Mouse (Mus musculus): Measurements from ENCODE around the gene Acvr1c. TPM values are rescaled to one million over a fixed set of nuclear protein-coding genes. Genes with fewer than 3 reads are reported as not detected.

Acvr1c gene
- total RNA-seq (2017) = not detected in 2 replicates

- ATAC-seq (replicated peaks; ENCODE audit: low read depth, poor library complexity, severe bottlenecking) = peak; percentile 81
These were observed at the start of gene Acvr1c for GRCm38 (mm10) chr2:58357414-58358131. TSS of gene Acvr1c (minus strand) at chr2:58357895.

DNA sequence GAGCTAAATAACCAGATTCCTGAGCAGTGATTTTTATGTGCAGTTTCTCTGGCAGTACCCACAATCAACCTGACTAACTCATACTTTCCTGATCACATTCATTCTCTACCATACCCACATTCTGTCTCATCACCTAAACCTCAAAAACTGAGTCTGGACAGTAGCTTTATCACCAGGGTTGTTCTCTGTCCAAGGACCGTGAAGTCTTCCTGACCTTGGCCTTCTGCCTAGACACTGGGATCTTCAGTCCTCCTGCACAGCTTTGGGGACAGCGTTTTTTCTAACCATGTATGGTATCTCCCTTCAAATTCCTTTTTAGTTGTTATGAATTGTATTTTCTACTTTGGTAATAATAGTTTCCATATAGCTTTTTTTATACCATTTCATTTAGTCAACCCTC lies 45.8 kb upstream of the Acvr1c start:
- no peak for ATAC-seq (replicated peaks; ENCODE audit: low read depth, poor library complexity, severe bottlenecking)

DNA sequence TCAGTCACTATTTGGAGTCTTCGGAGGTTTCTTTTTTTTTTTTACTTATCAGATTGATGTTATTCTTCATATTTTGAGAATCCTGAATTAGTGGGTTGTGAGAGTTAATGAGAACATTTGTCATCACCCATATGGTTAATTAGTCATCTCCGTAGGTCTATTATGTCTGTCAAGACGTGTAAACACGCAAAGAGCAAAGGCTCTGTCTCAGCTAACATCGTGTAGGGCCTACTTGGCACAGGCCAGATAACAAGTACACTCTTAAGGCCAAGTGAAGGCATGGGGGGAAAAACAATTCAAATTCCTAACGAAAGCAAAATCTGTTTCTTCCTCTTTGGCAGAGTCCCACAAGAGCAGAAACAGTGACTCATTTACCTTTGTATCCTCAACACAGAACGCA lies 30.9 kb upstream of the Acvr1c start:
- ATAC-seq (replicated peaks; ENCODE audit: low read depth, poor library complexity, severe bottlenecking) = no peak

DNA sequence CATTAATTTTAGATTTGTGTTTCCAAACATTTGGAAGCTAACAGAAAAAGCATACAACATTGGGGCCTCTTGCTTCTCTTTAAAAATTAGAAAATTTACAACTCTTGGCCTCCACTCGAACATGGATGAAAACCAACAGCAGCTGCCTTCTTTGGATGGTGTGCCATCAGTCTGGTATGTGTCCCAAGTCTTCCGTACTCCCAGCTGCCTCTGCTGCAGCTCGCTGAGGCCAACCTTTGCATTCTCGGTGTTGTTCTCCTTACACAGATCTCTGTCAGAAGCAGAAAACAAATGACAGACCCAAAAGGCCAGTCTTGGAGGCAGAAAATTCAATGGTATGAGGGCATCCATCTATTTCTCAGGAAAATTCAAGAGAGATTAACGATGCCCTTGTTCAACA lies 22.3 kb upstream of the Acvr1c start:
- no peak for ATAC-seq (replicated peaks; ENCODE audit: low read depth, poor library complexity, severe bottlenecking)

DNA sequence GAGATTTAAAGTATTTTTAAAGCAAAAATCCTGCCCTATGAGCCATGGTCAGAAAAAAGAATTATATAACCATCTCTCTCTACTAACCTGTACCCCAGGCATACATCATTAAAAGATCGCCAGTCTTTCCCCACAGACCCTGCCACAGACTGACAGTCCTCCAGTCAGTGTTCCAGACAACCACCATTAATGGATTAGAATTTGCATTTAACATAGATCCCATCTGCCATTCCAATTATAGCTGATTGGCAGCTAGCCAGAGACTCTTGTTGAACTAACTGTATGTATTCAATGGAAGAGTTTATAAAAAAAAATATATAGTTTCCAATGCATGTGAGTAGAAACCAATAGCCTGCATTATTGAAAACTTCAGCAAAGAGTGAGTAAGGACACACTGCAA lies 21.8 kb upstream of the Acvr1c start:
- ATAC-seq (replicated peaks; ENCODE audit: low read depth, poor library complexity, severe bottlenecking) = no peak

DNA sequence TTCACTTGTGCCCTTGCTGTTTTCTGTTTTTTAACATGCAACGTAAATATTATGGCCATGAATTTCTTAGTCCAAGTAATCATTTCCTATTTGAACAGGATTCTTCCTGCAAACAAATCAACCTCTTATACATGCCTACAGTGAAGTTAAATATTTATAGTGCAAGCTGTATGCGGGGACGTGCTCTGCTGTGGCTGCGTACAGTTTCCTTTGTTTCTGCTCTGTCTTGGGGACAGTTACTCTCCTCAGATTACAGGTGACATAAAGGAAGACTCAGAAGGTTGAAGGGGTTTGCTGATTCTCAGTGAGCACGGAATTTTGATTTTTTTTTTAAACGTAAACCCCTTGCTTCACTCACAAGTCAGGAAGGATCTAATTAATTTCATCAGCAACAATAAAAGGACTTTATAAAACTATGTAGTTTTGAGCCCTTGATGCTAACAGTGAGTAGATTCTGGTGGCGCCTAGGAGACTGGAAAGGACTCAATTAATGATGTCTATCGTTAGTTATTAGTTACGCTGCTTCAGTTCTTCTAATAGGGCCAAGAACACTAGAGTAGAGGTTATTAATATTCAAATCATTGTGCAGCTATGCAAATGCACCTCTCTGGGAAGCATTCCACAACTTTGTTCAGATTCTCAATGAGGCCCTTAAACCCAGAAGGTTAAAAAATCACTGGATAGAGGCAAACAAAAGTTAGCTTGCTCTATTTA lies 19.9 kb upstream of the Acvr1c start:
- no peak for ATAC-seq (replicated peaks; ENCODE audit: low read depth, poor library complexity, severe bottlenecking)

- no peak for ATAC-seq (replicated peaks; ENCODE audit: low read depth, poor library complexity, severe bottlenecking)
These were observed 8.5 kb upstream of the Acvr1c start for GRCm38 (mm10) chr2:58366196-58366595.

DNA sequence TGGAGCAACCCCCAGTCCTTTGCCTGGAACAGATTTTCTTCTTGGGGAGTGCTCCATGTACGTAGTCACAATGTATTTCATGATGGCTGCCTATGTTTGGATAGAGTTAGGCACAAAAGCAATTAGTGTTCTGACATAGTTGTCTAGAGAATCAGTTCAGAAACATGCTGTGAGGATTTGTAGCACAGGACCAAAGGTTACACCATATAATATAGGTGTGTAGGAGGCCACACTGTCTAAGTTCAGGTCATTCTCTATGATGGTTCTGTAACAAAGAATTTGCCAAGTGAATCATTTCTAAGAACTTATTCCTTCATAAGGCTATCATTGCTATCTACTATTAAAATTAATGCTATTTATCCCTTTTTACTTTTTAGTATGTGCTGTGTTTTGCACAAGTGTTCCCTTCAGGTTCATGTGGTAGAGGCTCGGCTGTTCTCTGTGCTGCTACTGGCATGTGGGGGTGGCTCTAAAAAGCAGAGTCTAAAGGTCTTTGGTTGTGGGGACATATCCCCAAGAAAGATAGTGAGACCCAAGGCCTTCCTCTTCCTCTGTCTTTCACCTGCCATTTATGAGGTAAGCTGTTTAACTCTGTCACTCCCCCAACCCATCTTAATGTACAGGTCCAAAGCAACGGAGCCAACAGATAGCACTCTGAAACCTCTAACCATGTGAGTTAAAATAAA lies 3.8 kb upstream of the Acvr1c start:
- ATAC-seq (replicated peaks; ENCODE audit: low read depth, poor library complexity, severe bottlenecking) = no peak

DNA sequence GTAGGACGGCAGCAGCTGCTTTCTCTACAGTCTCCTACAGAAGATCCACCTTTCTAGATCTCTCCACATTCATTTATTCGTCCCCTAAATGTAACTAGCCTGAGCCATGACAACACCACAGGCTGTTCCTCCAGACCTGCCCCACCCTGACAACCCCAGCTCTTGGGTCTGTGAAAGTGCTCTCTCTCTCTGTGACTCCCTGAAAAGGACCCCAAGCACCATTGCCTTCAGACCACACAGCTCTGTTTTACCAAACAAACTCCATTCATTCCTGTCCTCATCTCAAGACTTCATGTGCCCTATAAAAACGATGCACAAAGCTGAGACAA lies 401 bp upstream of the Acvr1c start:
- ATAC-seq (replicated peaks; ENCODE audit: low read depth, poor library complexity, severe bottlenecking) = no peak

DNA sequence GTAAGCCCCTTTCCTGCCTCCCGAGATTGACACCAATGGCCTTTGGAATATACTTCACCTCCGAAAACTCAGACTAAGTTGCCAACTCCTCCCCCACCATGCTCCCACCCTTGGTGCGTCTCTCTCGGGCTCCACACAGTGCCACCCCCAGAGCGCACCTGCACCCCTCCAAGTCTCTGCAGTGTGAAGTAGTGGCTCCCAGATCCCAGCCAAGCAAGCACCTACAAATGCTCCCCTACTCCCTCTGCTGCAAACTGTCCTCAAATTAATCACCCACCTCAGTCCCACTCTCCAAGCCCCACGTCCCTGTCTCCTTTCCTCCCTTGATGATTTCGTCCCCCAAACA lies 654 bp downstream of the Acvr1c start:
- peak; percentile 37 for ATAC-seq (replicated peaks; ENCODE audit: low read depth, poor library complexity, severe bottlenecking)

DNA sequence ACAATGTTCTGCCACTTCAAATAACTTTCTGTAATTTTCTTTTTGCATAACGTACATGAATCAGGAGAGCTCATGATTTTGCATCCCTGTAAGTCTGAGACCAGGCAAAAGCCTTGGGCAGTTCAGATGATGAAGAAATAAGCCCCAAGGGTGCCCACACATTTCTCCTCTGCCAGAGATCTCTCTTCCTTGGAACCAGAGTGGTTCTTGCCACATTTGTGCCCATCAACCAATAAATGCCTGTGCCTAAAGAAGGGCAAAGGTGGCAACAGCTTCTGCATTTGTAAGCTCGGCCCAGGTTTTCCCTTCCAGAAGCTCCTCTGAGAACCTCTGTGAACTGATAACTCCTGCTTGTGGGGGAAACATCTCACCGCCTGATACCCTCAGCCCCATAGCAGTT lies 3.3 kb downstream of the Acvr1c start:
- no peak for ATAC-seq (replicated peaks; ENCODE audit: low read depth, poor library complexity, severe bottlenecking)

DNA sequence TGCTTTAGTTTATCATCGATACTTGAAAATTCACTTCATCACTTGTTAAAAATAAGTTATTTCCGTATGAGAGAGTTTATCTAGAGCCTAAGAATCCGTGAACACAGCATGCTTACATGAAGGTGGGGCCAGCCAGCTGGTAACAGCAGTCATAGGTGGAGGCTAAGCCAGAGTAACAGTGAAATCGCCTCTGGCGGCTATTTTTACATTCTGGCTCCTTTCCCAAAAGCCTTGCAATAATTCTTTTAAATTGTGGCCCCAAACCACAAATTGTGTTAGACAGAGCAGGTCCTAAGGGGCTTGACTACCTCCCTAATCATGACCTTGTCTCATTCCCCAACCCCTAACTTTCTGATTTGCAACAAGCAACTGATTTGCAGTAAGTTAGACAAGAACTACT lies 4.8 kb downstream of the Acvr1c start:
- no peak for ATAC-seq (replicated peaks; ENCODE audit: low read depth, poor library complexity, severe bottlenecking)

DNA sequence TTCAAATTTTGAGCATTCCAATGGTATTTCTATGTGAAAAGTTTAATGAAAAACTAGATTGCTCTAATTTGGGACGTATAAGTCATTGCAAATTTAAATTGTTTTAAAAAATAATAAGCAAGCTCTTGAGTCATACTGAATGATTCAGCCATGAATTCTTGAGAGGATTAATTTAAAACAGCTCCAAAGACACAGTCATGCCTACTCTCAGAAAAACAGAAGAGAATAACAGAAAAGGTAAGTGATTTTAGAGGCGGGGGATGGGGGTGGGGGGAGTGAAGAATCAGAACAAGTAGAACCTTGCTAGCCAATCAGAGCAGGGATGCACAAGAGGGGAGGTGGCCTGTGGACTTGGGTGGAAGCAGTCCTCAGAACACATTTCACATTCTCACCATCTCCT lies 7.0 kb downstream of the Acvr1c start:
- no peak for ATAC-seq (replicated peaks; ENCODE audit: low read depth, poor library complexity, severe bottlenecking)

- no peak for ATAC-seq (replicated peaks; ENCODE audit: low read depth, poor library complexity, severe bottlenecking)
These were observed 21.0 kb downstream of the Acvr1c start for GRCm38 (mm10) chr2:58336730-58337129.

- no peak for ATAC-seq (replicated peaks; ENCODE audit: low read depth, poor library complexity, severe bottlenecking)
These were observed 28.1 kb downstream of the Acvr1c start for GRCm38 (mm10) chr2:58329589-58329988.

GRCm38 (mm10) chr2:58324118-58324901 lies 33.4 kb downstream of the Acvr1c start:
- peak; percentile 97 for ATAC-seq (replicated peaks; ENCODE audit: low read depth, poor library complexity, severe bottlenecking)

DNA sequence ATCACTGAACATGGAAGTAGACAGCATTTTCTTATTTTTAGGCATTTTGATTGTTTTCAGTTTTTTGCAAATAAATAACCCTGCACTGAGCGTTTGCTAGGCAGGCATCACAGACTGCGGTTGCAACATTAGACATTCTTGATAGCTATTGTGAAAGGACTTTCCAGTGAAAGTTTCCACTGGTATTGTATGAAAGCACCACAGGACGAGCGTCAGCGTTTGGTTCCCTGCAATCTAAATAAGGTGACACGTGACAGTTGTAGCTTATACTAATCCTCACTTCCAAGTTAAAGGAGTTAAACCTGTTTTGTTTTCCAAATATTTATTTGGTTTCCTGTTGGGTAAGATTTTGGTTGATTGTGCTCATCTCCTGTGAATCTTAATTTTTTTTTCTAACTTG lies 34.4 kb downstream of the Acvr1c start:
- ATAC-seq (replicated peaks; ENCODE audit: low read depth, poor library complexity, severe bottlenecking) = no peak

DNA sequence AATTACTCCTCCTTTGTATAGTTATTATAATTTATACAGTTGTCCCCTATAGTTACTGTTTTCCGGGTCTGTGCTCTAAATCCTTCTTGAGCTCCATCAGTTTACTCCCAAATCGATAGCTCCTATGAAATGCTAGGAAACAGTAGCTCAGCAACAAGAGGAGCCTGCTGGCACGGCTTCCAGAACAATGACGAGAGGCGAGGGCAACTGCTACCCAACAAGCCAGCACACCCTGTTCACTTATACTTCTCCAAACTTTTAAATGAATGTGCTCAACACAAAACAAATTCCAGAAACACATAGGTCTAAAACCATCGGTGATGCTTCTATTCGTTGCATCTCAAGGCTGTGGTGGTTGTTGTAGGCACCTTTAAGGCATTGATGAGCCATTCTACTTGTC lies 41.5 kb downstream of the Acvr1c start:
- ATAC-seq (replicated peaks; ENCODE audit: low read depth, poor library complexity, severe bottlenecking) = no peak

DNA sequence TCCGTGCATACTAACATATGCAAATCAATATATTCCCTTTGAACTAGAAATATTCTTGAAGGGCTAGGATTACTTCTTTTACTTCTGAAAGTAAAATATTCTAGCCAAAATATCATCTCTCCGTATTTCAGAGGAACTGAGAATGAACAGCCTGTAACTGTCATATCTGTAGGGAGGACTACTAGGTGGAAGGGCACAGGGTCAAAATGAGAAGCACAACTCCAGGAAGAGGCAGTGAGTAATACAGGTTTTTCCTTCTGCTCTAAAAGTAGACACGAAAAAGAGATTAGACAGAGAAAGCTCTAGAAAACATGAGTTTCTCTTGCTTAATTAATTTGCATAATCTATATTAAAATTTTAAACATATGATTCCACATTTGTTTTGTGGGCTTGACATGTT lies 48.0 kb downstream of the Acvr1c start:
- ATAC-seq (replicated peaks; ENCODE audit: low read depth, poor library complexity, severe bottlenecking) = 0 out of 2 replicates have a peak, but pooled peaks have one; percentile 45

DNA sequence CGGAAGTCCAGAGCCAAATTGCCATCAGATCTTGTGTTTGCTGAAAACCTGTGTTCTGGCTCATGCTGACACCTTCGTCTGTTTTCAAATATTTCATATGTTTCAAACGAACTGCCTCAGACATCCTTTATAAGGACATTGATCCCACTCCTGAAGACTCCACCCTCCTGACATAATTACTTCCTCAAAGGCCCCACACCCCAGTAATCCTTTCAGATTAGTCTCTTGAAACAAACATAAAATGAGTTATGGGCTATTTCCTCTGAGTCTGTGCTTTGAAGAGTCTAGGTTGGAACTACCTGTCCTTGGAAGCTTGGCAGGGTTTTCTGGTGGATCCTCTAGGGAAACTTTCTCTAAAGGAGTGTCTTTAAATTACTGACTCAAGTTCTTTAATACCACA lies 53.2 kb downstream of the Acvr1c start:
- no peak for ATAC-seq (replicated peaks; ENCODE audit: low read depth, poor library complexity, severe bottlenecking)

Measured in common myeloid progenitor, adult 5-6 weeks (primary cell).